Mouse (Mus musculus): ENCODE measurements at regions not wholly inside any gene's neighbourhood (a gene's known extent, or its start where the extent isn't known, plus 50 kb on each side); places are given as distances from the start of the nearest gene placed in this dataset.

- in situ Hi-C loops (cut with MboI; ENCODE audit: unreplicated experiment in 2 of 2), result no loop called here
Measured at GRCm38 (mm10) chr7:111345117-111345516, 262.3 kb upstream of the Eif4g2 start.

GRCm38 (mm10) chr7:111337053-111337452 is 254.2 kb upstream of the Eif4g2 start:
- in situ Hi-C loops (cut with MboI; ENCODE audit: unreplicated experiment in 2 of 2), result no loop called here

DNA sequence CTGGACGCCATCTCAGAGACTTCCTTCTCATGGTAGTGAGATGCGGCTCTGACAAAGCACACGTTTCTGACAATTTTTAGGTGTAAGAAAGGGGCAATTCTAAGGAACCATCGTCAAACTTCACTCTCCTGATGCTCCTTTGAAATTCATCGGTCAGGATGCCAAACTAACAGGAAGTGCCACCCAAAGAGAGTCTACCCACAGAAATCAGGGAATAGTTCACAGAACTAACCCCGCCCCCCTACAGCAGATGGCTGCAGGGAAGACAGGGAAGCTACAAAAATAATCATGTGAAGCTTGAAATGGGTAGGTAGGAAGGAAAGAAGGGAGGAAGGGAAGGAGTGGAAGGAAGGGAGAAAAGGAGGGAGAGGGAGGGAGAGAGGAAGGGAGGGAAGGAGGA is 240.1 kb upstream of the Eif4g2 start:
- in situ Hi-C loops (cut with MboI; ENCODE audit: unreplicated experiment in 2 of 2), result no loop called here

DNA sequence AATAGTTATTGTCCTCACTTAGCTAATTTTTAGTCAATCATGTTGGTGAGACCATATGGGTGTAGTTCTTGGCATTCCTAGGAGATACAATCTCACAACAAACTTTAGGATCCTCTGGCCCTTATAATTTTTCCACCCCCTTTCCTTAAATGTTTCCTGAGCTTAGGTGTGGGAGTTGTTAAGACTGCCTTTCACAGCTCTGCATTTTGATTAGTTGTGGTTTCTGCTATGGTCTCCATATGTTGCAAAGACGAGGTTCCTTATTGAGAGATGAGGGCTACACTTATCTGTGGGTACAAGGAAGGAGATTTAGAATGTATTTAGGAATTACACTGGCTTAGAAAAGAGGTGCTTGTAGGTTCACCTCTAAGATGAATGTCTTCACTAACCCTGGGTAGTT is 237.1 kb upstream of the Eif4g2 start:
- in situ Hi-C loops (cut with MboI; ENCODE audit: unreplicated experiment in 2 of 2), result no loop called here

DNA sequence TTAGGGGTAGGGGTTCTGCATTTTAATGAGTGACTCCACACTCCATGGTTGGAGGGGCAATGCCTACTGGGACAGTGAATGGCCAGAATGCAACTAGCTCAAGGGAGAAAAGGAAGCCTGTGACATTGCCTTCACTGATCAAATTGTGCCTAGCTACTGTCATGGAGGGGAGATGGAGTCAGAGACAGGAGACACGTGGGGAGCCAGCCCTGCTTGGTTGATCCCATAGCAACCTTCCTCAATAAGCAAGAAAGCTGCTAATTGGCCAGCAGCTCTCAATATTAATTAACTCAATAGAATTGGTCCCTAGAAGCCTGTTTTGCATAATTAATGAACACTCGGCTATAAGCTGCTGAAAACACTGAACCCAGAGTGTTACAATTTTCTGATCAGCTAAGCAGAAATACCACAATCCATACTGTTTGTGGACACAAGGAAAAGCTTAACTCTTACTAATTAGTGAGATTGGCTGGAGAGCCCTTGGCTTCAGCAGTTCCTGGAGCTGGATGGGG is 233.7 kb upstream of the Eif4g2 start:
- in situ Hi-C loops (cut with MboI; ENCODE audit: unreplicated experiment in 2 of 2), result no loop called here

DNA sequence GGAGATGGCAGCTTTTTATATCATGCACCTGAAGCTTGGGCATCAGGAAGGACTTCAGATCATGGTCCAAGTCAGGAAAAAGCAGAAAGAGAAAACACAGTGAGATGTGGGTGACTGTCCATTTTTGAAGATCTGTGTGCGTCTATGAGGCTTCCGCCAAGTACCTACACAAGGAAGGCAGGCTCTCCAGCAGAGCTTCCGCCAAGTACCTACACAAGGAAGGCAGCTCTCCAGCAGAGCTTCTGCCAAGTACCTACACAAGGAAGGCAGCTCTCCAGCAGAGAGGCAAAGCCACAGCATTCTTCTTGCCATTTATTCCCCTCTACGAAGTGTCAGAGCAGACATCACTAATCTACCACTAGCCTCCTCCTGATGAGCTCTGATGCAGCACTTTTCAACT is 231.1 kb upstream of the Eif4g2 start:
- in situ Hi-C loops (cut with MboI; ENCODE audit: unreplicated experiment in 2 of 2), result no loop called here

DNA sequence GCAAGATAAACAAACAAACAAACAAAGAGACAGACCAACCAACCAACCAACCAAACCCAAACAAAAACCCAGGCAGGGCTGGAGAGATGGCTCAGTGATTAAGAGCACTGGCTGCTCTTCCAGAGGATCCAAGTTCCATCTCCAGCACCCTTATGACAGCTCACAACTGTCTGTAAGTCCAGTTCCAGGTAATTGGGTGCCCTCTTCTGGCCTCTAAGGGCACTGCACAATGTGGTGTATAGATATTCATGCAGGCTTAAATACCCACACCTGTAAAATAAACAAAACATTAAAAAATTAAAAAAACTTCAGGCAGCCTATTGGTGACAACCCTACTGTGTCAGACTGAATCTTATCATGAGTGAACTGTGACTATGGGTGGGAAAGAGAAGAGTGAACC is 222.4 kb upstream of the Eif4g2 start:
- in situ Hi-C loops (cut with MboI; ENCODE audit: unreplicated experiment in 2 of 2), result no loop called here

DNA sequence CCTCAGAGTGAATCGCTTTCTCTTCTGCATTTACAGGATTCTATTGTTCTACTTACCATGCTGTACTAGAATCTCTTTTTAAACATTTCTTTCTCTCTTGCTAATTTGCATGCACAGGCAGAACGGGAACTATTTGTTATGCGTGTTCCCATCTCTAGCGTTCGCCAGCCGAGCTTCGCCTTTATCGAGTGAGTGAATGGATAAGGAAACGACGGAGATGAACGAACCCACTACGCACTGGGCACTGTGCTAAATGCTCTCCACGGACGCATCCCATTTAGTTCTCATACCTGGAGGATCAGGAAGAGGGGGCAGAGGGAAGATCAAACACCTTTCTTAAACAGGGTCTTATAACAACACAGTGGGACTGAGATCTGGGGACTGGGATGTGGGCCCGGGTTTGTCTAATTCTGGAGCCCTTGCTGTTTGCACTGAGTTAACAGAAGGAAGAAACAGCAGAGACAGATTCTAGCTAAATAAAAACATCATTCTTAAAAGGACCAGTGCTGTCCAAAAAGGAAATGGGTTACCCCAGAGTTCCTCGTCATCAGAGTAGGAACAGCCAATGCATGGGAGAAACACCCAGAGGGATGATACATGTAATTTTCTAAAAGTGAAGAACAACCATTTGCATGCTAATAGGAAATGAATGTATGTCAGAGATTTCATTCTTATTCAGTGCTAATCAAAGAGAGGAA is 219.1 kb upstream of the Eif4g2 start:
- in situ Hi-C loops (cut with MboI; ENCODE audit: unreplicated experiment in 2 of 2), result no loop called here

- in situ Hi-C loops (cut with MboI; ENCODE audit: unreplicated experiment in 2 of 2), result no loop called here
Measured at GRCm38 (mm10) chr7:111297174-111297902, 214.5 kb upstream of the Eif4g2 start.

DNA sequence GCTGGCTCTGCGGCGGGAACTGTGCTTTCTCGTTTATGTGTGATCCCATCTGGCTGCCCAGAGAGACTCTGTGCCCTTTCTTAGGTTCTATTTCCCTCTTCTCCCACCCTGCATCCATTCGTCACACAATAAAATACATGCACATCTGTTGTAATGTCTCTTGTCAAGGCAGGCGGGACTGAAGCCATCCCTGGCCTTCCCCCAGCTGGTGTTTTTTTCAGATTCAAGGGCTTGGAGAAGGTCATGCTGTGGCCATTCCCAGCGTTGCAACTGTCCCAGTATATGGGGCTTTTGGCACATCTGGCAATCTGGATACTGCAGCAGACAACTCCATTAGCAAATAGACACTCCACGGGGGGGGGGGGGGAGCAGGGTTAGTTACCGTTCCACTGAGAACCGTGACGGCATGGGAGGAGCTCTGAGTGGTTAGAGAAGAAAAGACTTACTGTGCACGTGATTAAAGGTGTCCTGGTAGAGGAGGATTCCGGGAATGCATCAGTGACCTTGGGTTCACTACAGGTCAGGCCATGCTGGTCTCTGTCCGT is 200.7 kb upstream of the Eif4g2 start:
- in situ Hi-C loops (cut with MboI; ENCODE audit: unreplicated experiment in 2 of 2), result no loop called here

GRCm38 (mm10) chr7:111282314-111282713 is 199.5 kb upstream of the Eif4g2 start:
- in situ Hi-C loops (cut with MboI; ENCODE audit: unreplicated experiment in 2 of 2), result no loop called here

GRCm38 (mm10) chr7:111277703-111278102 is 194.9 kb upstream of the Eif4g2 start:
- in situ Hi-C loops (cut with MboI; ENCODE audit: unreplicated experiment in 2 of 2), result no loop called here

- in situ Hi-C loops (cut with MboI; ENCODE audit: unreplicated experiment in 2 of 2), result no loop called here
Measured at GRCm38 (mm10) chr7:111273839-111274238, 191.0 kb upstream of the Eif4g2 start.

DNA sequence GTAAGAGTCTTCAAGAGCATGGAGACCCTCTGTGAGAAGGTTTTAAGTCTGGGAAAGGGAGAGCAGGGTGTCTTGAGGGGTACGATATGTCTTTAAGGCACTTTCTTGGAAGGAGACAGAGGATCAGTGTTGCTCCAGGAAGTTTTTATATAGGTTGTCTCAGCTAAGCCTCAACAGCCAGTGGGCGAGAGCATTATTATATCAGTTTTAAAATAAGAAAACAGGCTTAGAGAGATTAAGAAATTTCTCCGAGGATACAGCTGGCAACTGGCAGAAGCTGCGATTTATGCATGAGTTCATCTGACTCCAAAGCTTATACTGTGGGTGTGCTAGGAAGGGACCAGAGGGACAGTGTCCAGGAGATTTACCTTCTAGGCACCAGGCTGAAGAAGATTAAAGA is 188.0 kb upstream of the Eif4g2 start:
- in situ Hi-C loops (cut with MboI; ENCODE audit: unreplicated experiment in 2 of 2), result no loop called here

DNA sequence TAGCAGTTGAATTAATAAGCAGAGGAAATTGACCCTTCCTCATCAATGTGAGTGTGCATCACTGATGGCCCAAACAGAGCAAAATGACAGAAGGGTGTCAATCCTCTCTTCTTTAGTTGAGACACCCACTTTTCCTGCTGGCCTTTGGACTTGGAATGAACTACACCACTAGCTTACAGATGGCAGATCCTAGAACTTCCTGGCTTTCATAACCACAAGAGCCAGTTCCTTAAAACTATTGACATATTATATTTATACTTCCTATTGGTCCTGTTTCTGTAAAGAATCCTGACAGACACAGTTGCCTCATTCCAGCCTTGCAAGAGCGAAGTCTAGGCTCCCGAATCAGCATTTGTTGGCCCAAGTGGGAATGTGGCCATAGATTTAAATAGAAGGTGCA is 185.4 kb upstream of the Eif4g2 start:
- in situ Hi-C loops (cut with MboI; ENCODE audit: unreplicated experiment in 2 of 2), result no loop called here

GRCm38 (mm10) chr7:111263302-111263701 is 180.5 kb upstream of the Eif4g2 start:
- in situ Hi-C loops (cut with MboI; ENCODE audit: unreplicated experiment in 2 of 2), result no loop called here

GRCm38 (mm10) chr7:111259630-111260574 is 177.1 kb upstream of the Eif4g2 start:
- in situ Hi-C loops (cut with MboI; ENCODE audit: unreplicated experiment in 2 of 2), result loop anchor here in 1 of 2 experiments (10.0 kb wide), 1 partner anchor 1115 kb away; no protein-coding TSS in a partner anchor

- in situ Hi-C loops (cut with MboI; ENCODE audit: unreplicated experiment in 2 of 2), result loop anchor here in 1 of 2 experiments (10.0 kb wide), 1 partner anchor 1117 kb away; no protein-coding TSS in a partner anchor
Measured at GRCm38 (mm10) chr7:111257842-111258241, 175.0 kb upstream of the Eif4g2 start.

DNA sequence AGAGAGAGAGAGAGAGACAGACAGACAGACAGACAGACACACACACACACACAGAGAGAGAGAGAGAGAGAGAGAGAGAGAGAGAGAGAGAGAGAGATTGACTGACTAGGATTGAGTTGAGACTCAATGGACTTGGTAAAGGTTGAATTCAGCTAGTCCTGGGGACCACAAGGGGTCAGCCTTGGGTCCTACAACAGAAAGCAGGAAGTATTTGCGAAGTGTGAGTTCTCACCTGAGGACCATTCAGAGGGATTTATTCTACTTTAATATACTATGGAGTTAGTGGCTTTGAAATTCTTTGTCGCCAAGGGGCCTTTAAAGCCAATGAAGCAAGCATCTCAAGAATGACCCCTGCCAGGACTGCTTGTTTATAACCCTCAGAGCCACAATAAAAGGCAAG is 173.4 kb upstream of the Eif4g2 start:
- in situ Hi-C loops (cut with MboI; ENCODE audit: unreplicated experiment in 2 of 2), result loop anchor here in 1 of 2 experiments (10.0 kb wide), 1 partner anchor 1119 kb away; no protein-coding TSS in a partner anchor

- in situ Hi-C loops (cut with MboI; ENCODE audit: unreplicated experiment in 2 of 2), result loop anchor here in 1 of 2 experiments (10.0 to 25.0 kb wide), 2 partner anchors 512 to 1125 kb away; no protein-coding TSS in a partner anchor
Measured at GRCm38 (mm10) chr7:111249606-111250005, 166.8 kb upstream of the Eif4g2 start.
